Mouse (Mus musculus): Measurements from ENCODE around the gene Srbd1. TPM values are rescaled to one million over a fixed set of nuclear protein-coding genes. Genes with fewer than 3 reads are reported as not detected.

Gene Srbd1
- polyA plus RNA-seq, 1 experiment from 2014 or later: 12.6 TPM

DNA sequence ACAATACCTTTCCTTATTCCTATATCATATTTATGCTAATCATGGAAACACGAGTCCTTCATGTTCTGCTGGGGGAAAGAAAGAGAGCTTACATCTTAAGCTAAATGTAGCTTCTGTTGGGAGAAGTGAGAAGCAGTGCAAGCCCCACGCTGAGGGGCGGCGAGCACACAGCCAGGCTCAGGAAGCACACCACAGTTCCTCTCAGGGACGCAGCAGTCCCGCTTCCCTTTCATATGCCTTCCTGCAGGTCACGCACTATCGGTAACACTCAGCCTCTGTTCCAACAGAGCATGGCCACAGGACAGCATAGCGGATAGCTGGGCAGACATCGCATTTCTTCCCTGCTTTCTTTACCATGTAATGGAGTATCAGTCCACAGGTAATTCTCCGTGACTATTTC is 66.9 kb downstream of the Srbd1 start:
- no peak for DNase-seq (ENCODE audit: low spot score)
- H3K4me2 ChIP-seq (ENCODE audit: low read depth, low read length, severe bottlenecking): no peak overlapping the region
- H3K4me3 ChIP-seq (ENCODE audit: low read depth, low read length): no peak overlapping the region
- 79% methylated on average over 11 of the region's 11 CpGs for WGBS
- H3K9ac ChIP-seq (ENCODE audit: low read length): no peak overlapping the region
- ATAC-seq (replicated peaks; ENCODE audit: low FRiP score): no peak
- H3K27me3 ChIP-seq (ENCODE audit: control insufficient read depth, insufficient read depth, low read length): no peaks in the 10 kb centered on the region
- peaks cover 2% of the 10 kb centered on the region; the same call in 1 of the 2 replicates for H3K4me1 ChIP-seq (replicated peaks; ENCODE audit: control insufficient read depth, insufficient read depth, low read length)
- H3K36me3 ChIP-seq (ENCODE audit: control insufficient read depth, insufficient read depth, low read length): no peaks in the 10 kb centered on the region
- H3K27ac ChIP-seq (ENCODE audit: low read depth, low read length): no peak overlapping the region
- no peaks in the 10 kb centered on the region for H3K9me3 ChIP-seq (ENCODE audit: control insufficient read depth, low read length)

GRCm38 (mm10) chr17:86067444-86067843 is 77.5 kb downstream of the Srbd1 start:
- Histone ChIP-seq H3K36me3 (ENCODE audit: control insufficient read depth, insufficient read depth, low read length) (no peaks in the 10 kb centered on the region), H3K27ac (ENCODE audit: low read depth, low read length) (no peak overlapping the region), H3K9ac (ENCODE audit: low read length) (no peak overlapping the region), H3K27me3 (ENCODE audit: control insufficient read depth, insufficient read depth, low read length) (no peaks in the 10 kb centered on the region), H3K4me1 (replicated peaks; ENCODE audit: control insufficient read depth, insufficient read depth, low read length) (no peaks in the 10 kb centered on the region), H3K9me3 (ENCODE audit: control insufficient read depth, low read length) (no peaks in the 10 kb centered on the region), H3K4me3 (ENCODE audit: low read depth, low read length) (no peak overlapping the region), H3K4me2 (ENCODE audit: low read depth, low read length, severe bottlenecking) (no peak overlapping the region)
- WGBS: 95% methylated on average over 3 of the region's 3 CpGs
- ATAC-seq (replicated peaks; ENCODE audit: low FRiP score) (no peak), DNase-seq (ENCODE audit: low spot score) (no peak)

- WGBS: 89% methylated on average over 7 of the region's 7 CpGs
- no peaks in the 10 kb centered on the region for H3K27me3 ChIP-seq (ENCODE audit: control insufficient read depth, insufficient read depth, low read length)
- no peak for ATAC-seq (replicated peaks; ENCODE audit: low FRiP score)
- H3K36me3 ChIP-seq (ENCODE audit: control insufficient read depth, insufficient read depth, low read length): no peaks in the 10 kb centered on the region
- H3K4me2 ChIP-seq (ENCODE audit: low read depth, low read length, severe bottlenecking): no peak overlapping the region
- H3K4me3 ChIP-seq (ENCODE audit: low read depth, low read length): no peak overlapping the region
- H3K27ac ChIP-seq (ENCODE audit: low read depth, low read length): no peak overlapping the region
- no peaks in the 10 kb centered on the region for H3K4me1 ChIP-seq (replicated peaks; ENCODE audit: control insufficient read depth, insufficient read depth, low read length)
- no peaks in the 10 kb centered on the region for H3K9me3 ChIP-seq (ENCODE audit: control insufficient read depth, low read length)
- no peak overlapping the region for H3K9ac ChIP-seq (ENCODE audit: low read length)
- no peak for DNase-seq (ENCODE audit: low spot score)
These were observed 79.1 kb downstream of the Srbd1 start for GRCm38 (mm10) chr17:86065833-86066232.

- no peaks in the 10 kb centered on the region for H3K9me3 ChIP-seq (ENCODE audit: control insufficient read depth, low read length)
- no peaks in the 10 kb centered on the region for H3K4me1 ChIP-seq (replicated peaks; ENCODE audit: control insufficient read depth, insufficient read depth, low read length)
- H3K9ac ChIP-seq (ENCODE audit: low read length): no peak overlapping the region
- H3K4me3 ChIP-seq (ENCODE audit: low read depth, low read length): no peak overlapping the region
- no peak overlapping the region for H3K4me2 ChIP-seq (ENCODE audit: low read depth, low read length, severe bottlenecking)
- peak; percentile 63; the same call in 1 of the 2 replicates for ATAC-seq (replicated peaks; ENCODE audit: low FRiP score)
- H3K27me3 ChIP-seq (ENCODE audit: control insufficient read depth, insufficient read depth, low read length): no peaks in the 10 kb centered on the region
- 16% methylated on average over 5 of the region's 5 CpGs for WGBS
- peak; percentile 77 for DNase-seq (ENCODE audit: low spot score)
- no peaks in the 10 kb centered on the region for H3K36me3 ChIP-seq (ENCODE audit: control insufficient read depth, insufficient read depth, low read length)
- H3K27ac ChIP-seq (ENCODE audit: low read depth, low read length): no peak overlapping the region
These were observed 81.5 kb downstream of the Srbd1 start for GRCm38 (mm10) chr17:86063461-86063860.

DNA sequence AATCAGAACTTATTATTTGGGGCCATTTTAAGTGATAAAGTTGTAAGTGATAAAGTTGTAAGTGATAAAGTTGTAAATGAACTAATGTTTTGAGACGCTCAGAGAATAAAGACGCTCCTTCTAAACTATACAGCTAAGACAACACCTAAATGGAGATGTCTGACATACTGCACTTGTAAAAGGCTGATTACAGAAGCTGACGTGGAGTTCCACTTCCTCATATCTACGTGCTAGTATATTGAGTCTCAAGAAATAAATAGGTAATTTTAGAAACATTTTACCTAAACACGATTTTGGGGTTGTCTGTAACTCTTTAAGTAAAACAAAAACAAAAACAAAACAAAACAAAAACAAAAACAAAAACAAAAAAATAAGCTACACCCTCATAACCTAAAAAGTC is 84.1 kb downstream of the Srbd1 start:
- no peaks in the 10 kb centered on the region for H3K27me3 ChIP-seq (ENCODE audit: control insufficient read depth, insufficient read depth, low read length)
- 92% methylated on average over 5 of the region's 5 CpGs for WGBS
- H3K9me3 ChIP-seq (ENCODE audit: control insufficient read depth, low read length): no peaks in the 10 kb centered on the region
- no peak overlapping the region for H3K9ac ChIP-seq (ENCODE audit: low read length)
- no peak overlapping the region for H3K4me2 ChIP-seq (ENCODE audit: low read depth, low read length, severe bottlenecking)
- H3K4me1 ChIP-seq (replicated peaks; ENCODE audit: control insufficient read depth, insufficient read depth, low read length): no peaks in the 10 kb centered on the region
- no peaks in the 10 kb centered on the region for H3K36me3 ChIP-seq (ENCODE audit: control insufficient read depth, insufficient read depth, low read length)
- H3K4me3 ChIP-seq (ENCODE audit: low read depth, low read length): no peak overlapping the region
- DNase-seq (ENCODE audit: low spot score): no peak
- no peak overlapping the region for H3K27ac ChIP-seq (ENCODE audit: low read depth, low read length)
- no peak for ATAC-seq (replicated peaks; ENCODE audit: low FRiP score)

DNA sequence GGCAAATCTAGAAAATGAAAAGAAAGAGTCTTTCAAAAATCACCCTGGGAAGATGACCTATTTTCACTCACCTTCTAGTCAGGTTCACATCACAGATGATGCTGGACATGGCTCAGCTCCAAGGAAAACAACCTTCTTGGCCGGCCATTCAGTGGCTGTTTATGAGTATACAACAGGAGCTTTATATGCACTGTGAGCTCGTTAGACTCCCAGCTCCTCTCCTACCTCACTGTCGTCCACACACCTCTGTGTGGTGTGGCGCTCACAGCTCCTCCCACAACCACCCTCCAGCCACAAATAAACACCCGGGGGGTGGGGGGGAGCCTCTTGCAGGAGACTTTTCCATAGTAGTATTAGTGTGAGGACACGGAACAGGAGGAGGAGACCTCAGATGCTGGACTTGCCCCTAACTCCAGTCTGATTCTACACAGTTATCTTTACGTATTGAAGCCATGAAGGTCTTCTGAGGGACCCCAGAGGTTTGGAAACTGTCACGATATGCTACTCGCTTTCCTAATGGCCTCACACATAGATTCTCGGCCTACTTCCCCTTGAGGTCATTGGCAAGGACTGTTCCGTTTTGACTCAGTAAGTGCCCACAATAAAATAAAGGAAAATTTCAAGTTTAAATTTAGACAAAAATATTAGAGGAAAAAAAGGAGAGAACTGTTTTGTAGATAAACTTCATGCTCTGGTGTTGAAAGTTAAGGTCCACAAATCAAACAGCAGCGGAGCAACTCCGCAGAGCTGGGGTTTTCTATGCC is 104.6 kb downstream of the Srbd1 start:
- WGBS: 73% methylated on average over 13 of the region's 13 CpGs
- no peak for DNase-seq (ENCODE audit: low spot score)
- ATAC-seq (replicated peaks; ENCODE audit: low FRiP score): no peak

DNA sequence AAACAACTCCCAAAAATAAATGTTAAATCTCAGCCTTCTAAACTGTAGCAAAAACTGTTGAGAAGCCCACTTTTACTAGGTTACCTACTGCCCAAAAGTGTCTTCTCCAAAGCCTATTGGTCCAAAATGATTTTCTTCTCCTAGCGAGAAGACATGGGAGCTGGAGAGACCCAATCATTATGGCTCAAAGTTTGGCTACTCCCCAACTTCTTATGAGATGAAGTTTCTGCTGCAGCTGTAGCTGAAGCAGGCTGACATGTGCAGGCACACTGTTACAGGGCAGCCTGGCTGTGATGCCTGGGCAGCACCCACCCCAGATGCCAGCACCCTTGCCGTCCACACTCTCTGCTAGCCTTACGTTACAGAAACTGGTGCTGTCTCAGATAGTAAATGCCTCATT is 105.2 kb downstream of the Srbd1 start:
- ATAC-seq (replicated peaks; ENCODE audit: low FRiP score) (no peak), DNase-seq (ENCODE audit: low spot score) (no peak)
- H3K27ac ChIP-seq (ENCODE audit: low read depth, low read length): no peak overlapping the region
- WGBS: 84% methylated on average over 3 of the region's 3 CpGs
- H3K9me3 ChIP-seq (ENCODE audit: control insufficient read depth, low read length): no peaks in the 10 kb centered on the region
- no peak overlapping the region for H3K4me3 ChIP-seq (ENCODE audit: low read depth, low read length)
- peaks cover 6% of the 10 kb centered on the region; the same call in 1 of the 2 replicates for H3K4me1 ChIP-seq (replicated peaks; ENCODE audit: control insufficient read depth, insufficient read depth, low read length)
- no peaks in the 10 kb centered on the region for H3K36me3 ChIP-seq (ENCODE audit: control insufficient read depth, insufficient read depth, low read length)
- no peak overlapping the region for H3K9ac ChIP-seq (ENCODE audit: low read length)
- no peak overlapping the region for H3K4me2 ChIP-seq (ENCODE audit: low read depth, low read length, severe bottlenecking)
- H3K27me3 ChIP-seq (ENCODE audit: control insufficient read depth, insufficient read depth, low read length): no peaks in the 10 kb centered on the region

More for the DNA sequence above, 104.6 kb downstream of the Srbd1 start:
- no peaks in the 10 kb centered on the region for H3K27me3 ChIP-seq (ENCODE audit: control insufficient read depth, insufficient read depth, low read length)
- peaks cover 6% of the 10 kb centered on the region; the same call in 1 of the 2 replicates for H3K4me1 ChIP-seq (replicated peaks; ENCODE audit: control insufficient read depth, insufficient read depth, low read length)
- no peak overlapping the region for H3K27ac ChIP-seq (ENCODE audit: low read depth, low read length)
- H3K36me3 ChIP-seq (ENCODE audit: control insufficient read depth, insufficient read depth, low read length): no peaks in the 10 kb centered on the region
- H3K4me2 ChIP-seq (ENCODE audit: low read depth, low read length, severe bottlenecking): no peak overlapping the region
- H3K9ac ChIP-seq (ENCODE audit: low read length): no peak overlapping the region
- no peak overlapping the region for H3K4me3 ChIP-seq (ENCODE audit: low read depth, low read length)
- no peaks in the 10 kb centered on the region for H3K9me3 ChIP-seq (ENCODE audit: control insufficient read depth, low read length)

GRCm38 (mm10) chr17:86038211-86038648 is 106.7 kb downstream of the Srbd1 start:
- WGBS: 71% methylated on average over 13 of the region's 13 CpGs
- Histone ChIP-seq H3K4me2 (ENCODE audit: low read depth, low read length, severe bottlenecking) (no peak overlapping the region), H3K9ac (ENCODE audit: low read length) (no peak overlapping the region), H3K36me3 (ENCODE audit: control insufficient read depth, insufficient read depth, low read length) (no peaks in the 10 kb centered on the region), H3K4me1 (replicated peaks; ENCODE audit: control insufficient read depth, insufficient read depth, low read length) (peaks cover 6% of the 10 kb centered on the region; the same call in 1 of the 2 replicates), H3K9me3 (ENCODE audit: control insufficient read depth, low read length) (no peaks in the 10 kb centered on the region), H3K4me3 (ENCODE audit: low read depth, low read length) (no peak overlapping the region), H3K27me3 (ENCODE audit: control insufficient read depth, insufficient read depth, low read length) (no peaks in the 10 kb centered on the region), H3K27ac (ENCODE audit: low read depth, low read length) (0 out of 2 replicates have a peak overlapping the region, but pooled peaks have one; percentile 20)
- no peak for ATAC-seq (replicated peaks; ENCODE audit: low FRiP score)
- DNase-seq (ENCODE audit: low spot score): no peak

- Histone ChIP-seq H3K4me1 (replicated peaks; ENCODE audit: control insufficient read depth, insufficient read depth, low read length) (peaks cover 5% of the 10 kb centered on the region; the same call in 1 of the 2 replicates), H3K27ac (ENCODE audit: low read depth, low read length) (no peak overlapping the region), H3K27me3 (ENCODE audit: control insufficient read depth, insufficient read depth, low read length) (no peaks in the 10 kb centered on the region), H3K4me3 (ENCODE audit: low read depth, low read length) (no peak overlapping the region), H3K4me2 (ENCODE audit: low read depth, low read length, severe bottlenecking) (no peak overlapping the region), H3K9ac (ENCODE audit: low read length) (no peak overlapping the region), H3K9me3 (ENCODE audit: control insufficient read depth, low read length) (no peaks in the 10 kb centered on the region), H3K36me3 (ENCODE audit: control insufficient read depth, insufficient read depth, low read length) (no peaks in the 10 kb centered on the region)
- no peak for DNase-seq (ENCODE audit: low spot score)
- no peak for ATAC-seq (replicated peaks; ENCODE audit: low FRiP score)
- WGBS: 91% methylated on average over 3 of the region's 3 CpGs
These were observed 109.4 kb downstream of the Srbd1 start for GRCm38 (mm10) chr17:86035576-86035975.

Data from forebrain, embryonic 11.5 days (tissue).